Mouse (Mus musculus): ENCODE measurements around the gene Mut.
A peak's percentile ranks its signal among the peaks of the same experiment; 100 is the strongest.

The Mut gene

GRCm38 (mm10) chr17:40934420-40935231, at the start of gene Mut, which contains the start of gene Cenpq:
Gene Mut (plus strand): TSS chr17:40934685.
Gene Cenpq (minus strand): TSS chr17:40935047.
- peak; percentile 92 to 95 for DNase-seq

- DNase-seq = no peak
Observed at GRCm38 (mm10) chr17:40885155-40885554, 49.3 kb upstream of the Mut start.

GRCm38 (mm10) chr17:40887849-40888536, 46.5 kb upstream of the Mut start:
- DNase-seq = no peak

DNA sequence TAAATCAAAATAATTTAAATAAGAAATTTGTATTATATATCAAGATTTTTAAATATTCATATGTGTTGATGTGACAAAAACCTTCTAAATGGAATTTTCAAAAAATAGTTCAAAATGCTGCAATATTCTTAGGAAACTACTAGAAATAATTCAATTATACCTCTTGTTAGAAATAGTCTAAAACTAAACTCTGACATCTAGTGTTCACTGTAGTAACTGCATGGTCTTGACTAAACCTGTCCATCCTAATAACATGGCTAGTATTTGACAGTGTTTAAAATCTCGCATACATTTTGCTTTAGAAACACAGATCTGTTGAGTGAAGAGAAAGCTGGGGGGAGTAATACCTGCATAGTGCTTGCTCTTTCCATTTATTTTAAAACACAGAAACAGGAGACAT, 37.6 kb upstream of the Mut start:
- DNase-seq = no peak

GRCm38 (mm10) chr17:40899783-40900363, 34.6 kb upstream of the Mut start:
- no peak for DNase-seq

DNA sequence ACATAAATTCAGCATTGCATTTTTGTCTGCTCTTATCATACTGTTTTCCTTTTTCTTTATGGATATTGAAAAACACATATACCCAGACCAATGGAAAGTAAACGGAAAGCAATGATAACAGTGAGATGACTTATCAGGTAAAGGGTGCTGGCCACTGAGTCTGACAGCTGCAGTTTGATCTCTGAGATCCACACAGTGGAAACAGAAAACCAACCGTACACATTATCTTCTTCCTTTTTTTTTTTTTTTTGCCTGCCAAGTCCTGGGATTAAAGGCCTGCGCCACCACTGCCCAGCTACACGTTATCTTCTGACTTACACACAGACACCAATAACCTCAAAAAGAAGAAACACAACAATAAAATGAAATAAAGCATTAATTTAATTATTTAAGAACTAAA, 31.1 kb upstream of the Mut start:
- no peak for DNase-seq

- no peak for DNase-seq
Observed at GRCm38 (mm10) chr17:40904056-40904597, 30.4 kb upstream of the Mut start.

GRCm38 (mm10) chr17:40904721-40905154, 29.7 kb upstream of the Mut start:
- DNase-seq = no peak

- no peak for DNase-seq
Observed at GRCm38 (mm10) chr17:40914250-40914649, 20.2 kb upstream of the Mut start, which contains the start of gene Glyatl3. Gene Glyatl3 (minus strand): TSS chr17:40914350.

DNA sequence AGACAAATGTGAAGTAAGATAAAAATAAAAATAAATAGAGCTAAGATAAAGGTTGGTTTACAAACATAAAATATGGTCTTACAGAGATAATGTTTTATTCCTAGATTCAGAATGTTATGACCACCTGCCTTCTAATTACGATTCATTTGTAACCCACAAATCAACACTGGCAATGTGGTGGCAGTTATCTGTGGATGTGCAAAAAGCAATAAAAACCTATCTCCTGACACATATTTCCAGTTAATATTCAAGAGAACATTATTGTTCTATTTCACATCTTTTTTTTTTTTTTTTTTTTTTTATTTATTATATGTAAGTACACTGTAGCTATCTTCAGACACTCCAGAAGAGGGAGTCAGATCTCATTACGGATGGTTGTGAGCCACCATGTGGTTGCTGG, 19.0 kb upstream of the Mut start:
- DNase-seq = no peak

DNA sequence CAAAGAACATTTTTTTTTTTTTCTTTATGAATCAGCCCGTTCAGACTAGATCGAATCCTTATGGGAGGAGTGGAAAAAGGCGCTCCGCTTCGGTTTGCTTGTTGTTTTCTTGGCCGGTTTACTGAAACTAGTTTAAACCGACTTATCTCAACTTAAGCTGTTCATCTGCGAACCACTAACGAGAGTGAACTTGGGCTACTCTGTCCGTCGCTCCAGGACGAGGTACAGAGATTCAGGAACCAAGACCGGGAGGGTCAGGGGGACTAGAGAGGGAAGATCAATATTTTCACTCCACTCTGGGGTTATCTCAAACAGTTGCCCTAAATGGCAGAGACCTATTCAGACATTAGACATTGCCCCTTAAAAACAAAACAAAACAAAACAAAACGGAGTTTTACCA, 500 bp upstream of the Mut start:
- DNase-seq = no peak

DNA sequence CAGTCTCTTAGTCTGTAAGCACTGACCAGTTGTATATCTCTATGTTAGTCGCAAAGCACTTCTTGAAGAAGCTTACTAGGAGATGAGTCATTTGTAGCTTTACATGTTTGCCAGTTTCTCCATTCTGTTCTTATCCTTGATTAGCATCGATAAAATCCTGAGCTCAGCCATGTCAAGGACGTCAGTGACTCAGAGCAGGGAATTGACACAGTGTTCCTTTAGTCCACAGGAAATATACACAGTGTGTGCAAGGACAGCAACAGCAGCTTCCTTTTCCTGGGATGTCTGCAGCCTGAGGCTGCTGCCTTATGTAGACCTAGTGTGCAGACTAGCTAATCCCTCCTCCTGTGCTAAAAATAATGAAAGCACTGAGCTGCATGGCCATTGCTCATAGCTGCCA, 14.0 kb downstream of the Mut start:
- no peak for DNase-seq

DNA sequence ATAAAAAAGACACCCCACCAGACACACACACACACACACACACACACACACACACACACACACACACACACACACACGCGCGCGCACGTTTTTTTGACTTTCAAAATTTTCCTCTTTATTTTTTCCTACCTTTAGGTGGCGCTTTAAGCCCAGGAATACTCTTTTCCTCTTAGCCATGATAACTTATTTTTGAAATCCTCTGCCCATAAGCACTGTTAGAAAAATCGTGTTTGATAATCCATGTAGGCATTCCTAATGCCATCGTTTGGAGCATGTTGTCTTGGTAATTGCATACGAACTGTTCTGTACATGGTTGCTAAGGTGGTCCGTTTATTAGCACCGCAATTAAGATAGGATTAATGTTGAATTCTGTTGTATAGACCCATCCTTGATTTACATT, 43.4 kb downstream of the Mut start:
- no peak for DNase-seq

DNA sequence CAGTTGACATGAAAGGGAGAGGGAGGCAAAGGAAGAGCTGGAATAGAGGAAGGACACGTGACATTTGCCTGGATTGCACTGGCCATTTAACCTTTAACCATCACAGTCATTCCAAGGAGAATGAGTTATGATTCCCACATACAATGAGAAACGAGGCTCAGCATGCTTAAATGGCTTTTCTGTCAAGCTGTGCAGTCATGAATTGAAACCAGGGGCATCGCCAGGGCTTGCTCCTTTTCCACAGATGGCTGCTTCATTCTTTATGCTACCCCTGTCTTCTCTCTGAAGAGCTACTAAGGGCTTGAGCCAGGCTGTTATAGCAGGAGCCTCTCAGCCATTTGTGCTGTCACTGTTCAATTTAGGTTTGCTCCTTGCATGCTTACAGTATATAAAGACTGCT, 57.6 kb downstream of the Mut start:
- DNase-seq = no peak

Measured in thymus, adult 18-20 months (tissue).